Mouse (Mus musculus): ENCODE data around the gene Hist1h1c. TPM values are rescaled to one million over a fixed set of nuclear protein-coding genes. Genes with fewer than 3 reads are reported as not detected.
"Not testable (repeated sequence)": the region's sequence is repeated elsewhere in the genome, so short reads cannot be mapped to it uniquely, and the experiment has no call there.

Hist1h1c gene
- total RNA-seq, 4 experiments from 2014 or later, result 39.1 to 69.2 (median 53.5) TPM

DNA sequence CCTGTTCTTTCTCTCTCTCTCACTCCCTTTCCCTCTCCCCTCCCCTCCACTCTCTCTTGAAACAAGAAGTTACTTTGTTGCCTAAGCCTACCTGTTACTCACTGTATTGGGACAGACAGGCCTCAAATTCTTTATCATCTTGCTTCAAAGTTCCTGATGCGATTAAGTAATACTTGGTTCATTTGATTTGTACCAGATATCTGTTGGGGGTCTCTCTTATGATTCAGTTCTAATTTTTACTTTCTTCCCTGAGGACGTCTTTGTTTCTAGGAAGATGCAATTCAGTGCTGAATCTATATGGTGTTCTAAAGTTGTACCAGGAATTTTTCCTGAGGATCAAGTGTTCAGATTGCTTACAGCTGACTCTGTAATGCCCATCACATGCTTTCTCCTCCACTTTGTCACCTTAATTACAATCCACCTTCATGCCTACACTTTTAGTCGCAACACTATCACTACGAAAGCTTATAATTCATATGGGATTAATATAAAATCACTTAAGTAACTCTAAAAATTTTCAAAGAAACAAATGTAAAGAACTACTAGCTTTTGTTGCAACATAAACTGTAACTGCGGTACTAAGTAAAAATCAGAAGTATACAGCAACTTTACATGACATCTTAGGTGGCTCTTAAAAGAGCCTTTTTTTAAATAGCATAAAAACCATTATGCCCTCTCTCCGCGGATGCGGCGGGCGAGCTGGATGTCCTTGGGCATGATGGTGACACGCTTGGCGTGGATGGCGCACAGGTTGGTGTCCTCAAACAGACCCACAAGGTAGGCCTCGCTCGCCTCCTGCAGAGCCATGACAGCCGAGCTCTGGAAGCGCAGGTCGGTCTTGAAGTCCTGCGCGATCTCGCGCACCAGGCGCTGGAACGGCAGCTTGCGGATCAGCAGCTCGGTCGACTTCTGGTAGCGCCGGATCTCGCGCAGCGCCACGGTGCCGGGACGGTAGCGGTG, 6.1 kb downstream of the Hist1h1c start:
- DNase-seq (ENCODE audit: low spot score in 2 of 2), result no peak

DNA sequence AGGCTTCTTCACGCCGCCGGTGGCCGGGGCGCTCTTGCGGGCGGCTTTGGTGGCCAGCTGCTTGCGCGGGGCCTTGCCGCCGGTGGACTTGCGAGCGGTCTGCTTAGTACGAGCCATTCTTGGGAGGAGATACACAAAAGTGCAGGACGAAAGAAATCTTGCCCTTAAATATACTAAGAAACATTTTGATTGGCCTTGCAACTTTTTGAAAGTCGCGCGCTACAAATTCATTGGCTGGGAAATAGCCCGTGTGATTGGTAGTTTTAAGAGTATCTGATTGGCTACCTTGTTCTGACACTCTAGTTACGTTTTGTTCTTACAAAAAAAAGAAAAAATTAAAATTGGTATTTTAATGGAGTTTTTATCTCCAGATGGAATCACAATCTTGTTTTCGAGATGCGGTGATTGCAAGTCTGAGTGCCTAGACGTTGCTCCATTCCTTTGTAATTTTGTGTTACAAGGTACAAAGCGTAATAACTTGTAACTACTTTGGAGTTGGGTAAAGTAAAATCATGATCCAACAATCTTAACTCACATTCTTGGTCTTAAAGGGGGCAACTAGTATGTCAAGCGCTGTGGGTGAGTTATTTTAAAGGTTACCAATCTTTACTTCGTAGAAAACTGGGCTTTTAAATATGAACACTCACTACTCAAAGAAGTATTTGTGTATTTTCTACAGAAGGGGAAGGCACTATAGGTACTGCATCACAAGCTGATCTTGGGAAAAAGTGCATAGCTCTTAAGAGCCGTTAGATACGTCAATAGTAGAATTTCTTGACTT, 7.0 kb downstream of the Hist1h1c start, which contains the start of gene Hist1h3c:
Gene Hist1h3c (minus strand): TSS at position 222 of the 781 bp plus-strand sequence.
- peak; percentile 77 to 83 for DNase-seq (ENCODE audit: low spot score in 2 of 2)

DNA sequence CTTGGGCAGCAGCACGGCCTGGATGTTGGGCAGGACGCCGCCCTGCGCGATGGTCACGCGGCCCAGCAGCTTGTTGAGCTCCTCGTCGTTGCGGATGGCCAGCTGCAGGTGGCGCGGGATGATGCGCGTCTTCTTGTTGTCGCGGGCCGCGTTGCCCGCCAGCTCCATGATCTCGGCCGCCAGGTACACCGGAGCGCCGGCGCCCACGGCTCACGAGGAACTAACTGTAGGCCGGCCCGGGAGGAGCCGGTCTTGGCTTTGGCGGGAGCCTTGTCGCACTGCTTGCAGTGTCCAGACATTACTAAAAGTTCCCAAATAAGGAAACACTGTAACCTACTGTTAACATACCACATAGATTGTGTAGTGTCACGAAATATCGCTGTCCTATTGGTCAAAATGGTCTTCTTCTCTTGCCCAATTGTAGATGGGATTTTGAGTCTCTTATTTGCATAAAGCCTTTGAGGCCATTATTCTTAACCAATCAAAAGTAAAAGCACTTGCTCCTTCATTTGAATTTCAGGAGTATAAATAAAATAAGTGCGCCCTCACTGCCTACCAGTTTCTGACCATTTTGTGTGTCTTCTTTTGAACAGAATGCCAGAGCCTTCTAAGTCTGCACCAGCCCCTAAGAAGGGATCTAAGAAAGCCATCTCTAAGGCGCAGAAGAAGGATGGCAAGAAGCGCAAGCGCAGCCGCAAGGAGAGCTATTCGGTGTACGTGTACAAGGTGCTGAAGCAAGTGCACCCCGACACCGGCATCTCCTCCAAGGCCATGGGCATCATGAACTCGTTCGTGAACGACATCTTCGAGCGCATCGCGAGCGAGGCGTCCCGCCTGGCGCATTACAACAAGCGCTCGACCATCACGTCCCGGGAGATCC, 7.8 kb downstream of the Hist1h1c start, which contains the start of gene Hist1h2bb:
Gene Hist1h2bb (plus strand): TSS at position 534 of the 880 bp plus-strand sequence.
- DNase-seq (ENCODE audit: low spot score in 2 of 2), result peak; percentile 66 to 80

DNA sequence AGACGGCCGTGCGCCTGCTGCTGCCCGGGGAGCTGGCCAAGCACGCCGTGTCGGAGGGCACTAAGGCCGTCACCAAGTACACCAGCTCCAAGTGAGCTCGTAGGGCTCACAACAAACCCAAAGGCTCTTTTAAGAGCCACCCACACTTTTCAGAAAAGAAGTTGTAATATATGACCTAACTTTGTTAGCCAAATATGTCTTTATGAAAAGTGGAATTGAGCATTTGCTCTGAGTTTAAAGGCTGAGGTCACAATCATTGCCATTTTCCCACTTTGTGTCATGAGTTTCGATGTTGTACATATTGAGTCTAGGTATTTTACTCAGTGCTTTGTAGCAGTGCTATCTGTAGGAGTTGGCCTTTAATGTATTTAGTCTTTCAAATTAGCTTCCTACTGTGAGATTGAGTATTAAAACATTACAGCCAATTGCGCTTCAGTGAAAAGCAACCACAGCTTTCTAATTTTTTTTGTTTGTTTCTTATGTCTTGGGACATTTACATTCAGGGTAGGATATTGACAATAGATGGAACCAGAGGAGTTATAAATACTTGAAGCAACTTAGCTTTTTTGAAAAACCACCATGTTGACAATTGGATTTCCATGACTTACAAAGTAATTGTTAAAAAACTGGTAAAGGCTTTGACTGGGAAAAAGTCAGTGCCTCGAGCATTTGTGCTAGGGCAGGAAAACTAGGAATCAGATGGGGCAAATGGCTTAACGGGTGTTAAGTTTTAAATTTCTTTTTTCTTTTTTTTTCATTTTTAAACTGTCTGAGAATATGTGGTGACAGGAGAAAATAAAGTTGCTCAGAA, 8.7 kb downstream of the Hist1h1c start:
- DNase-seq (ENCODE audit: low spot score in 2 of 2), result no peak

DNA sequence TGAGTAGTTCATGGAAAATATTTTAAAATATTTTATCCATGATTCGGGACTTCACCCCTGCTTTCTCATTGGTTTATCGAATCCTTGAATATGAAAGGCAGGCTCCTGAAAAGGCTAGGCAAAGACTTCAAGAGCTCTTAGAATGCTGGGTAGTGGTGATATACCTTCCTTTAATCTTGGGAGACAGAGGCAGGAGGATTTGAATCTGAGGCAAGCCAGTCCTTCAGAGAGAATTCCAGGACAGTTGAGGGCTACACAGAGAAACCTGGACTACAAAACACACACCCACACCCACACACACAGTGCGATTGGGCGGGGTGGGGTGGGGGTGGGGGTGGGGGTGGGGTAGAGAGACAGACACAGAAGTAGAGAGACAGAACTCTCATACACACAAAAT, 9.3 kb downstream of the Hist1h1c start:
- no peak for DNase-seq (ENCODE audit: low spot score in 2 of 2)

DNA sequence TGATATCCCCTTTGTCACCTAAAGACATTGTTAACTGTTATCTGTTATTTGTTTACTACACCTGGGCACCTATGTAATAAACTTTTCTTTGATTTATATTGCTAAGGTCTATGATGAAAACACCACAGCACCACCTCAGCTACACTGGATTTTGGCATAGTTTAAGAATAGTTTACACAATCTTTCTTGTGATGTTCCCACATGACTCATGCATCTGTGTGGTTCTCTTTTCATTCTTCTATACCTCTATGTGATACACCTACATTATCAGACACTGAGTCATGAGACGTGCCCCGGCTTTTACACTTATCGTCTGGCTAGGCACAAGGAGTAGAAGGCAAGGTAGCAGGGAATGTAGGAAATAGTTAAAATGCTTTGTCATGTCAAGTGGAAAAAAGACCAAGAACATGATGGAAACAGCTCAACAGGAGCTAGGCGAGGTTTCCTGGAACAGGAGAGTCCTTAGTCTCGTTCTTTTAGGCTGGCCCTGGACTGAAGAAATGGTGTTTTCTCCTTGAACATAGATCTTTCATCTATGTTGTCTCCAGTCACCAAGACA, 11.0 kb downstream of the Hist1h1c start:
- no peak for DNase-seq (ENCODE audit: low spot score in 2 of 2)

DNA sequence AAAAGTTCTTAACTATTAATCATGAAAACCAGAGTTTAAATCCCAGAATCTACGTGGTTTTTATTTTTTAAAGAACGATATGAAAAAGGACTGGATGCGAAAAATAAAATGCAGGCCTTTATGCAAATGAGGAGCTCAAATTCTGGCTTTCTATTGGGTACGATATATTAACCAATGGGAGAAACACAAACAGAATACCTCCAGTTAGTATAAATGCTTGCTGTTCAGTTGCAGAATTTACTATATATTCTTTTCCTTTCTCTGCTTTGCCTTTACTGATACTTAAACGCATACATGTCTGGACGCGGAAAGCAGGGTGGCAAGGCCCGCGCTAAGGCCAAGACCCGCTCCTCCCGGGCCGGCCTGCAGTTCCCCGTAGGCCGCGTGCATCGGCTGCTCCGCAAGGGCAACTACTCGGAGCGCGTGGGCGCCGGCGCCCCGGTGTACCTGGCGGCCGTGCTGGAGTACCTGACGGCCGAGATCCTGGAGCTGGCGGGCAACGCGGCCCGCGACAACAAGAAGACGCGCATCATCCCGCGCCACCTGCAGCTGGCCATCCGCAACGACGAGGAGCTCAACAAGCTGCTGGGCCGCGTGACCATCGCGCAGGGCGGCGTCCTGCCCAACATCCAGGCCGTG, 12.3 kb downstream of the Hist1h1c start, which contains the start of gene Hist1h2ab:
Gene Hist1h2ab (plus strand): TSS at position 288 of the 639 bp plus-strand sequence.
- DNase-seq (ENCODE audit: low spot score in 2 of 2), result not testable (repeated sequence)

DNA sequence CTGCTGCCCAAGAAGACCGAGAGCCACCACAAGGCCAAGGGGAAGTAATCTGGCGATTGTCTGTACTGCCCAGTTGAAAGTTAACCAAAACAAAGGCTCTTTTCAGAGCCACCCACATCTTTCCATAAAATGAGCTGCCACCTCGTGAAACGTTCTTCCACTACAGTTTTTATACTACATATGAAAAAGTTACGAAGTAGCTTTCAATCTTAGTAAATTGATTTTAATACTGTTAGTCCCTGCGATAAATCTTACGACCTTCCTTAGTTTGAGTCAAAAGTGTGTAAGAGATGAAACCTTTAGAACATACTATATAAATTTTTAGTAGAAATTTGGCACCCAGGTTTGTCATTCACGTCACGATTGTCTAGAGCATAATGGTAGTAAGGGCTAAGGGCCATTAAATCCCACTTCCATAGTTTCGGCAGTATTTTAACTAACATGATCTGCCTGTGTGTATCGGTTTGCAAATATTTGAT, 12.9 kb downstream of the Hist1h1c start:
- DNase-seq (ENCODE audit: low spot score in 2 of 2), result no peak

DNA sequence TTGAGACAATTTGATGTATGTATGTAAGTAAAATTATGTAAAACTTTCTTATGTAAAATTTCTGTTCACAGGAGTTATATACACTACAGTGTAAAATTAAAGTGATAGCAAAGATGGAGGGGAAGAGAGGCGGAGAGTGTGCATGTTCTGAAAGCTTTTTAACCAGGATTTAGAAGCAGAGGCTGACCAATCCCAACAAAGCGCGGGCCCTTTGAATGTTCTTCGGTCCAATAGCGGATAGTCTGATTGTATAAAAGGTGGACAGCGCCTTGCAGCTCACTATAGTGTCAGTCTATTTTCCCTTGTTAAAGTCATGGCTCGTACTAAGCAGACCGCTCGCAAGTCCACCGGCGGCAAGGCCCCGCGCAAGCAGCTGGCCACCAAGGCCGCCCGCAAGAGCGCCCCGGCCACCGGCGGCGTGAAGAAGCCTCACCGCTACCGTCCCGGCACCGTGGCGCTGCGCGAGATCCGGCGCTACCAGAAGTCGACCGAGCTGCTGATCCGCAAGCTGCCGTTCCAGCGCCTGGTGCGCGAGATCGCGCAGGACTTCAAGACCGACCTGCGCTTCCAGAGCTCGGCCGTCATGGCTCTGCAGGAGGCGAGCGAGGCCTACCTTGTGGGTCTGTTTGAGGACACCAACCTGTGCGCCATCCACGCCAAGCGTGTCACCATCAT, 13.6 kb downstream of the Hist1h1c start, which contains the start of gene Hist1h3b:
Gene Hist1h3b (plus strand): TSS at position 201 of the 675 bp plus-strand sequence.
- DNase-seq (ENCODE audit: low spot score in 2 of 2), result peak; percentile 87 to 94

DNA sequence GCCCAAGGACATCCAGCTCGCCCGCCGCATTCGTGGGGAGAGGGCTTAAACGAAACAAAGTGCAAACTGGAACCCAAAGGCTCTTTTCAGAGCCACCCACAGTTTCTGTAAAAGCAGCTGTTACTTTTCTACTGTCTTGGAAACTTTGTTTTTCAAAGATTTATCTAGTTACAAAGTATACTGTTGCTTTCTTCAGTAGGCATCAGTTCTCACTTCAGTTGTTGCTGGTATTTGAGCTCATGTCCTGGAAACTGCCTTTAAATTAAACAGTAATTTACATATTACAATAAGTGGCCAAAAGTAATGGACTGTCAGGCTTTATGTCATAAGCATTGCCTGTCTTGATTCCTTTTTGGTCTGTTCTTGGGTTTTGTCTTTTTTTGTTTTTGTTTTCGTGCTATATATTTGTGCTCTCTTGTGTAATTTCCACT, 14.1 kb downstream of the Hist1h1c start:
- DNase-seq (ENCODE audit: low spot score in 2 of 2), result no peak

DNA sequence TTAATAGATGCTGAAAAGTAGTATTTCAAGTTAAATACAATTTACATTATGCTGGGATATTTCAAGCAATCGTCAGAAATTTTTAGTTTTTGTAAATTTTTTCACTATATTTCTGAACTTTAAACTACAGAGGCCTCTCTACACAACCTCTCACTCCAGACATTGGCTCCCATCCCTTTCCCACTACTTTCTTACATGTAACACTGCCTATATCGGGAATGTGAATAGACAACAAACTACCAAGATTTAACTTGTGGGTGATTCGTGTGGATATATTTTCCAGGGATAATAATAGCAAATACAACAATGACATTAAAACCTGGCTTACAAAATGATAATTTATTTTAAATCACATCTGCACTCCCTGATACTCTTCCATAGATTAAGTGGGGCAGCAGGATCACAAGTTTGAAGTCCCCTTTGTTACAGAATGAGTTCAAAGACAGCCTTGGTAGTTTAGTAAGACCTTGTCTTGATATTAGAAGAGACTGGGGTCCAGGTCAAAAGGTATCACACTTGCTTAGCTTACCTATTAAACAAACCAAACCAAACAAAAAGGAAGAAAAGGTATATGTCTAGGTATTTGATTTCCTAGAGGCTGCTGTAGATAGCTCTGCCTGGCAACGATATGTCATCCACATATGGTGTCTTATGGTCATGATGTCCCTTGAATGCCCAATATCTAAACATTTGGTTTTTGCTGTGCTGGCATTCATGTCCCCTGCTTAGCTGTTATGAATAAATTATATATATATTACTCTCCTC, 14.9 kb downstream of the Hist1h1c start:
- DNase-seq (ENCODE audit: low spot score in 2 of 2), result no peak

DNA sequence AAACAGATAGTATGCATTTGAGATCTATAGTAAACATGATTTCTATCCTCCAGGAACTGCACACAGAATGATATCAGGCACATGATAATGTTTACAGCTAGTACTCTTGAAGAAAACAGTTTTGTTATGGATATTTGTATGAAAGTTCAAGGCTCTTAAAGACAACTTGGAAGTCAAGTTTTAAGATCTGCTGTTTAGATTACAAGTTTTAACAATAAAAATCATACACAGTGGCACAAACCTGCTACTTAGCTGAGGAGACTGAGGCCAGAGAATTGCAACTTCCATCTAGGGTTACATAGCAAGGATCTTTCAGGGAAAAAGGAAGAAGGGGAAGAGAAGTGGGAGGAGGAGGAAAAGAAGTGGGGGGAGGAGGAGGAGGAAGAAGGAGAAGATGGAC, 16.4 kb downstream of the Hist1h1c start:
- no peak for DNase-seq (ENCODE audit: low spot score in 2 of 2)

DNA sequence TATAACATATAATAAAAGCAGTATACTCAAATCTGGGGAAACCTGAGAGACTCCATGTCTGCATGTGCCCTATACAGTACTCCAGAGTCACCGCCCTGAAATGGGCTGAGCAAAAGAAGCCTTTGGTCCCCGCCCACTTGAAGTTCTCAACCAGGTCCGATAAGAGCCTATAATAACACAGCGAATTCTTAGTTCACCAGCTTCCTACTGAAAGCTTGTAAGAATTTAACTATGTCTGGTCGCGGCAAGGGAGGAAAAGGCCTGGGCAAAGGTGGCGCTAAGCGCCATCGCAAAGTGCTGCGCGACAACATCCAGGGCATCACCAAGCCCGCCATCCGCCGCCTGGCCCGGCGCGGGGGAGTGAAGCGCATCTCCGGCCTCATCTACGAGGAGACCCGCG, 18.2 kb downstream of the Hist1h1c start, which contains the start of gene Hist1h4b:
Gene Hist1h4b (plus strand): TSS at position 224 of the 400 bp plus-strand sequence.
- peak; percentile 90 for DNase-seq (ENCODE audit: low spot score in 2 of 2)

DNA sequence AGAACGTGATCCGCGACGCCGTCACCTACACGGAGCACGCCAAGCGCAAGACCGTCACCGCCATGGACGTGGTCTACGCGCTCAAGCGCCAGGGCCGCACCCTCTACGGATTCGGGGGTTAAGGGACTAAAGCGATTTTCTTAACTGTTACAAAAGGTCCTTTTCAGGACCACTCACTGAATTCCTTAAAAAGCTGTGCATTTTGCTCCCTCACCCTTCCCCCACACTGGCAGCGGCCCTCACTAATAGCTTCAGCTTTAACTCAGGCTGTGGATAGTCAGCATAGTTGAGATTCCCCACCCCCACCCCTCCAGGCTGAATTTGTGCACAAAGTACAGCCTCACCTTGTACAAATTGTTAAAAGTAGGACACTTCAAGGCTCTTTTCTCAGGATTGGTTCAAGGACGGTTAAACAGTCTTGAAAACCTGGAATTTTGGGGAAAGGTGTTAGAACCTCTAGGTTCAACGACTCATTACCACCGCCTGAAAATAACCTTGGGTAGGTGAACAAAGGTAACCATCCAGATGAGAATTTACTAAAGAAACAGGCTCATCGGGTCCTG, 18.7 kb downstream of the Hist1h1c start:
- DNase-seq (ENCODE audit: low spot score in 2 of 2), result no peak

DNA sequence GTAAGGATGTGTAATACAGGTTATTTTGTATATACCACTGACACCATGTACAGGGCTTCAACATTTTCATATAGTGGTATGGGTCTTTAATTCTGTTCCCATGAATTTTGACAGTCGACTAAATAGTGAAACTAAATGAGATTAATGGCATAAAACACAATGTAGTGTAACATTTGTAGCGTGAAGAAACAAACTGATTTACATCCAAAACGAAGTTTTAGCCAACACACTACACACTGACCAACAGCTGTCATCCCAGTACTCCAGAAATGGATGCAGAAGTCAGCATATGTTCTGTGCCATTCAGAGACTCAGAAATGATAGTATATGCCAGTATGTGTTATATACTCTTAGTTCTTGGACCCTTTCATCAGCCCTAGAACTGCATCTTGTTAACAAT, 19.3 kb downstream of the Hist1h1c start:
- no peak for DNase-seq (ENCODE audit: low spot score in 2 of 2)

DNA sequence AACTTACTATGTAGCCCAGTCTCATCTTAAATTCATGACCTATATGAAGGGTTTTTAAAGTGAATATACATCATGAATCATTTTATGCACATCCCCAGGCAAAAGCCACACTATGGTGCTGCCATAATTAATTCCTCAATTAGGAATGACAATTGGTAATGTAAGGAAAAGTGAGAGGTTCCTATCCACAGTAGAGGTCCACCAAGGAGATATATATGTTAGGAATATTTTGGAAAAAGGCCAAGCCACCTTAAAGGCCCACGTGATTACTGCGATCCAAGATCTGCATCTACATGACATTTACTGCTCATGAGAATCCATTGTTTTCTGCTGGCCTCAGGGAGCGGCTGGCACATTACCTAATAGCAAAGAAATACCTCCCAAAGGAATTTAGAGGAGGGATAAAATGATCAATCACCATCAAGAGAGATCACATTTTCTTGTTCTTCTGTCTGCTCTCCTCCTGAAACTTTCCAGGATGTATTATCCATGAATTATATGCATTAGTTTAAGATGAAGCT, 20.7 kb downstream of the Hist1h1c start:
- no peak for DNase-seq (ENCODE audit: low spot score in 2 of 2)

DNA sequence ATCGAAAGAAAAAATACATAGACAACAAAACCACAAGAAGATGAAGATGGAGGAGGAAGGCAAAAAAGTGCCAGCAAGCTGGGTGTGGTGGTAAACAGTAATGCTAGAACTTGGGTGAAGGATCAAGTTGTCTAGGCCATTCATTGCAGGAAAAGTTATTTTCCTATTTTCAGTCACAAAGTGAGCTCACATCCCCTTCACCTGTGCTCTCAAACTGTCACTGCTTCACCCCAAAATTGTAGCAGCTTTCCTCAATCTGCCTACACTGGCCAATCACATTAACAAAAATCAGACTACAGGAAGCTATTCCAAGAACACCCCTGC, 21.3 kb downstream of the Hist1h1c start:
- DNase-seq (ENCODE audit: low spot score in 2 of 2), result no peak

Data from layer of hippocampus, adult 8-10 months (tissue).